Mouse (Mus musculus) erythroid progenitor cell, adult 5-6 weeks (primary cell): ENCODE results near the gene Slc7a15. TPM values are rescaled to one million over a fixed set of nuclear protein-coding genes. Genes with fewer than 3 reads are reported as not detected.
"Not testable (repeated sequence)": the region's sequence is repeated elsewhere in the genome, so short reads cannot be mapped to it uniquely, and the experiment has no call there.

Source experiments
- ATAC-seq: replicated peaks from 2 replicates; pipeline ENCODE4 v1.8.0; 2016; ENCODE audit warnings: moderate number of reproducible peaks, mild to moderate bottlenecking, moderate TSS enrichment, inconsistent platforms; ENCODE audit not compliant: poor library complexity, low FRiP score, severe bottlenecking
- total RNA-seq, 2 experiments: library from RNA; stranded (forward) in 1 of 2; stranded (reverse) in 1 of 2; fragments of 150-400 nt in 1 of 2; fragments of 186-747, 209-891 nt in 1 of 2; gene quantifications; 2 replicates each; pipeline versions ENCODE4 v1.2.3 to v1.2.4; 2015 to 2017; ENCODE audit warnings: low replicate concordance in 2 of 2

Slc7a15 gene
- total RNA-seq (2015; ENCODE audit: low replicate concordance) (not detected in 2 replicates), total RNA-seq (2017; ENCODE audit: low replicate concordance) (not detected in 2 replicates)

DNA sequence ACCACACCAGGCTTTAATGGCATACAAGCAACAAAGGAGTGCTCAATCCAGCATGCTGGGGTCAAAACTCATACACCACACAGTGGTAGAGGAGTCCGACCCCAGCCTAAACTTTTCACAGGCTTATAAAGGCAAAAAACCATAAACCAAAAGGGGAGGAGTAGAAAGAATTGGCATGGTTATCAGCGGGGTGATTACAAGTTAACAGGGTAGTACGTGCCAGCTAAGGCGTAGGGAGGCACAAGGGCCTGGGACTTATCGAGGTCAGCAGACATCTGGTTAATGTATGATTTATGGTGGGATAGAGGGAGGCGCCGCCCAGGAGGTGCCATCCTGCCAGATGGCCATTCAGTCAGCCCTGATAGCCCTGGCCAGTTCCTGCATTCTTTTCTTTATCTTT lies at the start of gene Slc7a15:
Slc7a15 (minus strand) TSS at position 101 of the 400 bp plus-strand sequence.
- ATAC-seq = not testable (repeated sequence)

DNA sequence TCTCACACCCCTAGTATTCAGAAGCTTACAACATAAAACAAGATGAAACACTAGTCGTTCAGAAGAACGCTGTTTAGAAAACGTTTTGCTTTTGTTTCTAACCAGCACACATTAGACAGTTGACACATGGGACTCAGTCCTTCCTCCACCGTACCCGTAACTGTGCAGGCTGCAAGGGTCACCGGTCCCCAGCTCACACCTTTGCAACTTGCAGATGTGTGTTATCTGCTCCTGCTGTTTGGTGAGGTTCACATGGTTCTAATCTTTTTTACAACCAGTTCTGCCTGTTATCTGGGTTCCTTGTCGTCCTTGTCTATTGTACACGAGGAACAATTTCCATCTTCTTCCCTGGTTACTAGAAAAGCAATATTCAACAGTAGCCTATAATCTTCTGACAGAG lies 49.3 kb upstream of the Slc7a15 start:
- ATAC-seq = not testable (repeated sequence)

GRCm38 (mm10) chr12:8641425-8641735 lies 42.5 kb upstream of the Slc7a15 start:
- ATAC-seq = no peak

GRCm38 (mm10) chr12:8640711-8641424 lies 42.0 kb upstream of the Slc7a15 start:
- peak; percentile 99 for ATAC-seq

DNA sequence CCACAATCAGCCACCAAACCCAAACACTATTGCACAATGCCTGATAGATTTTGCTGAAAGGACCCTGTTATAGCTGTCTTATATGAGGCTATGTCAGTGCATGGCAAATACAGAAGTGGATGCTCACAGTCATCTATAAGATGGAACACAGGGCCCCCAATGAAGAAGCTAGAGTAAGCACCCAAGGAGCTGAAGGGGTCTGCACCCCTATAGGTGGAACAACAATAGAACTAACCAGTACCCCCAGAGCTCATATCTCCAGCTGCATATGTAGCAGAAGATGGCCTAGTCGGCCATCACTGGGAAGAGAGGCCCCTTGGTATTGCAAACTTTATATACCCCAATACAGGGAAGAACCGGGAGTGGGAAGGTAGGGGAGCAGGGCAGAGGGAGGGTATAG lies 41.3 kb upstream of the Slc7a15 start:
- ATAC-seq = not testable (repeated sequence)

DNA sequence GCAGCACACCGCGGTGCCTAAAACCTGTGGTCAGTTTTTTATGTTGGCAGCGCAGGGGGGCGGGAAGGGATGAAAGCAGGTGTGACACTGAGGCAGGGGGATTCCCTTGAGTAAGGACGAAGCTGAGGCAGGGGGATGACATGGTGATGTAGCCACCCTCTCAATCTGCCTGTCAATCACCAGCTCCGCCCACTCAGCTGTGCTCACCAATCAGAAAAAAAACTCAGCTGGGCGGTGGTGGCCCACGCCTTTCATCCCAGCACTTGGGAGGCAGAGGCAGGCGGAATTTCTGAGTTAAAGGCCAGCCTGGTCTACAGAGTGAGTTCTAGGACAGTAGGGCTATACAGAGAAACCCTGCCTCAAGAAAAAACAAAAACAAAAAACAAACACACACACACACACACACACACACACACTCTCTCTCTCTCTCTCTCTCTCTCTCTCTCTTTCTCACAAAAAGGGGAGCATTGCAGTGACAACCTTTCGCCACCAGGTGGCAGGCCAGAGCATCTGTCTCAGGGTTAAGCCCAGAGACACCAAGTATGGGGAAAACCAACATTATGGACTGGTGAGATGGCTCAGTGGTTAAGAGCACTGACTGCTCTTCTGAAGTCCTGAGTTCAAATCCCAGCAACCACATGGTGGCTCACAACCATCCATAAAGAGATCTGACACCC lies 39.7 kb upstream of the Slc7a15 start:
- peak; percentile 66 for ATAC-seq

DNA sequence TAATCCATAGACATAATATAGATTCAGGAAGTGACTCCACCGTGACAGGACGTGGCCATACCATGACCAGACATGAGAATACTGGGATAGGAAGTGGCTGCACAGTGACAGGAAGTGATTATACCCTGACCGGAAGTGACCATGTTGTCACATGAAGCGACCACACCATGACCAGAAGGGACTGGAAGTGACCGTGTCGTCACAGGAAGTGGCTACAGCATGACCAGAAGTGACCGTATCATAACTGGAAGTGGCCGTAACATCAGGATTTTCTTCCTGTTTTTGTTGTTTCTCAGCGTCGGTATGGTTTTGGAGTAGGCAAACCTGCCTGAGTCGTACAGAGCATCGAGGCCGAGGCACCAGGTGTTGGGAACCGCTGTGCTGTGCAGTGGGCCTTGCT lies 38.1 kb upstream of the Slc7a15 start:
- ATAC-seq = no peak

- ATAC-seq = no peak
Observed at GRCm38 (mm10) chr12:8635546-8635945, 36.7 kb upstream of the Slc7a15 start.

DNA sequence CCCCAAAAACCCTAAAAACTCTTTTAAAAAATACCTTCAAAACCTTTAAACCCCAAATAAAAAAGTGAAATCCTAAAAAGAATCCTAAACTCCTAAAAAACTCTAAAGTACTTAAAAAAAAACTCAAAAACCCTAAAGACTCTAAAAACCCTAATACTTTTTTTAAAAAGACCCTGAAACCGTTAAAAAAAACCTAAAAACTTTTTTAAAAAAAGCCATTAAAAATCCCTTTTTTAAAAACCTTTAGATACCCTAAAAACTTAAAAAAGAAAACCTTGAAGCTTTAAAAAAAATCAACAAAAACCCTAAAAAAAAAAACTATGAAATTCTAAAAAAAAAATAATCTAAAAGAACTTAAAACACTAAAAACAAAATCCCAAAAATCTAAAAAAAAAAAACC lies 35.4 kb upstream of the Slc7a15 start:
- no peak for ATAC-seq

GRCm38 (mm10) chr12:8632737-8633365 lies 34.0 kb upstream of the Slc7a15 start:
- ATAC-seq = no peak

- ATAC-seq = no peak
Observed at GRCm38 (mm10) chr12:8631691-8632090, 32.8 kb upstream of the Slc7a15 start.

GRCm38 (mm10) chr12:8629537-8629936 lies 30.7 kb upstream of the Slc7a15 start:
- ATAC-seq = no peak

DNA sequence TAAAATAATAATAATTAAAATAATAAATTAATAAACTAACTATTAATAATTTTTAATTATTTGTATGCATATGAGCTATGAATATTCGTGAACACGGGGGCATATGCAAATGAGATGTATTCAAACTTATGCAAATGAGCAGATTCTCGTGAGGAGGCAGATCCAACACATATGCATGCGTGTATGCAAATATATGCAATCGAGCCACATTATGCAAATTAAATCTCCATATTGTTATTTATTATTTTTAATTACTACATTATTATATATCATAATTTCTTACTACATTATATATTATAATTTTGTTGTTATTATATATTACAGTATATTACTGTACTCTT lies 21.8 kb upstream of the Slc7a15 start:
- no peak for ATAC-seq

- no peak for ATAC-seq
Observed at GRCm38 (mm10) chr12:8619827-8620677, 21.2 kb upstream of the Slc7a15 start.

DNA sequence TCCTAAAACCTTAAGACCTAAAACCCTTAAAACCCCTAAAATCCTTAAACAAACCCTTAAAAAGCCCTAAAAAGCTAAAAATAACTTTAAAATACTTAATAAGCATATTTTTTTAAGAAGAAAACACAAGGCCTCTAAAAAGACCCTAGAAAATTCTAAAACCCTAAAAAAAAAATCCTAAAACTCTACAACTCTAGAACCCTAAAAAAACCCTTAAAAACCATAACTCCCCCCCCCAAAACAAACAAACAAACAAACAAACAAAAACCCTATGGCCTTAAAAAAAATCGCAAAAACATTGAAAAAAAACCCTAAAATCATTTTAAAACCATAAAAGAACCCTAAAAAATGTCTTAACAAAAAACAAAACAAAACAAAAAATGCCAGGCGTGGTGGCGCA lies 19.4 kb upstream of the Slc7a15 start:
- ATAC-seq = no peak

DNA sequence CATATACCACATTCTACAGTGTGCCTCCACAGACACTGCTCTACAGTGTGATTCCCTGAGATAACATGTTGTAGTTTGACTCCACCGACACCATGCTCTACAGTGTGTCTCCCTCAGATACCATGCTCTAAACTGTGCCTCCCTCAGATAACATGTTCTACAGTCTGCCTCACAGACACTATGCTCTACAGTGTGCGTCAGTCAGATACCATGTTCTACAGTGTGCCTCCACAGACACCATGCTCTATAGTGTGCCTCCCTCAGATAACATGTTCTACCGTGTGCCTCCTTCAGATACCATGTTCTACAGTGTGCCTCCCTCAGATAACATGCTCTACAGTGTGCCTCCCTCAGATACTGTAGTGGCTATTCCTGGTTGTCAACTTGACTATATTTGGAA lies 10.2 kb upstream of the Slc7a15 start:
- ATAC-seq = no peak

- ATAC-seq = no peak
Observed at GRCm38 (mm10) chr12:8595611-8596010, 3.3 kb downstream of the Slc7a15 start.

DNA sequence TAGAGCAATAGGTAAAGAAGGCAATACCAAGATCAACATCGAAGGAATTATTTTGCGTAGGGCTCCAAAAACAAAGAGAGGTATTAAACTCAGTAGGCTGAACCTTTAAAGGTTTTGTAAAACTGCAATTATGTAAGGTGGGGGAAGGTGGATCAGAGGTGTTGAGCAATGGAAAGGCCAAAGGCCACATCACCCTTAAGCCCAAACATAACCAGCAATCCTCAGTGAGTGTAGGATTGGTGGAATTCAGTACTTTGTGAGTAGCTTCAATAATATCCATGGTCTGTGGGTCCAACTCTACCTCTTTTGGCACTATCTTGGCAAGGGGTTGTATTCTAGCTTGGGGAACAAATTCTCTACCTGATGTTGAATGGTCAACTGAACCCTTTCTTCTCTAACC lies 7.5 kb downstream of the Slc7a15 start:
- not testable (repeated sequence) for ATAC-seq

DNA sequence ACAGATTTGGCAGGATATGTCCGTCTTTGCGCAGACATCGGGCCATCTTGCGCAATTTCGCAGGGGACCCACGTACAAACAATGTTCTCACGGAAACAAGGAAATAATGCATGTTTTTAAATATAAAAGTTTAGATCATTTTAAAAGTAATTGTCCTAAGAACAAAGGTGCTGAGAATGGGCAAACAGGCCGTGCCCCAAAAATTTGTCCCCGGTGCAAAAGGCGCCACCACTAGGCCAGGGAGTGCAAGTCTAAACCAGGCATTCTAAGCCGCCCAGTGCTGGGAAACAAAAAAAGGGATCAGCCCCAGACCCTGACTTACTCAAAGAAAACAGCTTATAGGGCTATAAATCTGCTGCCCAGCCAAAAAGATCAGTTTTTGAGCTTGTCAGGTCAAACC lies 25.5 kb downstream of the Slc7a15 start:
- ATAC-seq = no peak

- not testable (repeated sequence) for ATAC-seq
Observed at GRCm38 (mm10) chr12:8571903-8572341, 26.9 kb downstream of the Slc7a15 start.
